Mouse (Mus musculus): ENCODE measurements around the gene Rnf180. TPM values are rescaled to one million over a fixed set of nuclear protein-coding genes. Genes with fewer than 3 reads are reported as not detected.
A peak's percentile ranks its signal among the peaks of the same experiment; 100 is the strongest.

The Rnf180 gene
- total and polyA plus RNA-seq, 3 experiments: 0.23 to 0.84 TPM; not detected in 1

- Histone ChIP-seq H3K9ac (ENCODE audit: control insufficient read depth, low read depth, low read length, poor library complexity, severe bottlenecking) (no peak overlapping the region), H3K27me3 (ENCODE audit: control insufficient read depth in 1 of 2, insufficient read depth in 2 of 2, low read length in 2 of 2) (no peaks in the 10 kb centered on the region), H3K4me1 (ENCODE audit: control insufficient read depth in 1 of 2, insufficient read depth in 2 of 2, low read length in 2 of 2) (no peaks in the 10 kb centered on the region), H3K4me3 (ENCODE audit: control insufficient read depth in 1 of 2, insufficient read depth in 1 of 2, low read depth in 2 of 2, low read length in 2 of 2) (no peak overlapping the region), H3K79me2 (ENCODE audit: control insufficient read depth, insufficient read depth, low read length, poor library complexity) (no peaks in the 10 kb centered on the region), H3K9me3 (replicated peaks; ENCODE audit: insufficient read depth, low read length) (no peaks in the 10 kb centered on the region), H3K36me3 (ENCODE audit: control insufficient read depth in 1 of 2, insufficient read depth in 2 of 2, low read length in 2 of 2) (no peaks in the 10 kb centered on the region), H3K27ac (ENCODE audit: control insufficient read depth, low read depth, low read length) (no peak overlapping the region)
- TF ChIP-seq E2F4 (IDR thresholded peaks at IDR 0.05; ENCODE audit: borderline replicate concordance, low read depth, low read length): no peak
- no peak for TF ChIP-seq MEF2A (IDR thresholded peaks at IDR 0.05; ENCODE audit: extremely low read depth, insufficient replicate concordance, low read depth, low read length, poor library complexity, severe bottlenecking)
- no peak for TF ChIP-seq JUND (IDR thresholded peaks at IDR 0.05; ENCODE audit: low read depth, low read length)
- TF ChIP-seq CTCF (IDR thresholded peaks at IDR 0.05 in 2 of 3, conservative IDR thresholded peaks at IDR 0.05 in 1 of 3; ENCODE audit: control insufficient read depth in 1 of 3, insufficient read depth in 1 of 3, low read depth in 2 of 3, low read length in 3 of 3, poor library complexity in 1 of 3, severe bottlenecking in 1 of 3): no peak
- TF ChIP-seq MYC (IDR thresholded peaks at IDR 0.05; ENCODE audit: low read depth, low read length): no peak
- no peak for TF ChIP-seq NELFE (IDR thresholded peaks at IDR 0.05; ENCODE audit: low read depth, low read length)
- no peak for TF ChIP-seq CHD2 (IDR thresholded peaks at IDR 0.05; ENCODE audit: low read length)
- no peak for TF ChIP-seq SMC3 (IDR thresholded peaks at IDR 0.05; ENCODE audit: low read depth, low read length)
- TF ChIP-seq USF2 (IDR thresholded peaks at IDR 0.05; ENCODE audit: borderline replicate concordance in 1 of 2, insufficient read depth in 1 of 2, low read depth in 1 of 2, low read length in 2 of 2): no peak
- no peak for TF ChIP-seq MAFK (IDR thresholded peaks at IDR 0.05; ENCODE audit: borderline replicate concordance, low read depth, low read length)
- TF ChIP-seq POLR2AphosphoS5 (IDR thresholded peaks at IDR 0.05; ENCODE audit: borderline replicate concordance, low read depth, low read length): no peak
- TF ChIP-seq MAX (IDR thresholded peaks at IDR 0.05; ENCODE audit: low read length): no peak
- no peak for TF ChIP-seq POLR2AphosphoS2 (IDR thresholded peaks at IDR 0.05; ENCODE audit: low read length)
- no peak for TF ChIP-seq UBTF (IDR thresholded peaks at IDR 0.05; ENCODE audit: borderline replicate concordance, insufficient read depth, low read depth, low read length)
- TF ChIP-seq ZMIZ1 (IDR thresholded peaks at IDR 0.05; ENCODE audit: low read depth, low read length): no peak
- no peak for TF ChIP-seq MYB (IDR thresholded peaks at IDR 0.05; ENCODE audit: low read depth, low read length)
- TF ChIP-seq TCF12 (IDR thresholded peaks at IDR 0.05; ENCODE audit: low read depth, low read length): no peak
- DNase-seq (ENCODE audit: low read depth, low spot score): no peak
These were observed 129.2 kb downstream of the Rnf180 start for GRCm38 (mm10) chr13:105165441-105165840.

GRCm38 (mm10) chr13:105153955-105154354 lies 140.7 kb downstream of the Rnf180 start:
- H3K79me2 ChIP-seq (ENCODE audit: control insufficient read depth, insufficient read depth, low read length, poor library complexity): no peaks in the 10 kb centered on the region
- no peaks in the 10 kb centered on the region for H3K4me1 ChIP-seq (ENCODE audit: control insufficient read depth in 1 of 2, insufficient read depth in 2 of 2, low read length in 2 of 2)
- no peak overlapping the region for H3K27ac ChIP-seq (ENCODE audit: control insufficient read depth, low read depth, low read length)
- TF ChIP-seq NELFE (IDR thresholded peaks at IDR 0.05; ENCODE audit: low read depth, low read length) (no peak), MAX (IDR thresholded peaks at IDR 0.05; ENCODE audit: low read length) (no peak), RAD21 (IDR thresholded peaks at IDR 0.05; ENCODE audit: low read depth, low read length) (peak; percentile 28), BHLHE40 (IDR thresholded peaks at IDR 0.05; ENCODE audit: borderline replicate concordance, low read depth, low read length) (no peak), CTCF (IDR thresholded peaks at IDR 0.05 in 2 of 3, conservative IDR thresholded peaks at IDR 0.05 in 1 of 3; ENCODE audit: control insufficient read depth in 1 of 3, insufficient read depth in 1 of 3, low read depth in 2 of 3, low read length in 3 of 3, poor library complexity in 1 of 3, severe bottlenecking in 1 of 3) (peak; percentile 34 to 57 (median 52); a peak in 5 of 6 replicates), SMC3 (IDR thresholded peaks at IDR 0.05; ENCODE audit: low read depth, low read length) (peak; percentile 59), TBP (IDR thresholded peaks at IDR 0.05; ENCODE audit: low read depth, low read length) (no peak)
- no peaks in the 10 kb centered on the region; a peak in 1 of 4 replicates for H3K36me3 ChIP-seq (ENCODE audit: control insufficient read depth in 1 of 2, insufficient read depth in 2 of 2, low read length in 2 of 2)
- peak; percentile 46 for DNase-seq (ENCODE audit: low read depth, low spot score)
- H3K9ac ChIP-seq (ENCODE audit: control insufficient read depth, low read depth, low read length, poor library complexity, severe bottlenecking): no peak overlapping the region
- no peaks in the 10 kb centered on the region for H3K9me3 ChIP-seq (replicated peaks; ENCODE audit: insufficient read depth, low read length)
- H3K27me3 ChIP-seq (ENCODE audit: control insufficient read depth in 1 of 2, insufficient read depth in 2 of 2, low read length in 2 of 2): no peaks in the 10 kb centered on the region
- H3K4me3 ChIP-seq (ENCODE audit: control insufficient read depth in 1 of 2, insufficient read depth in 1 of 2, low read depth in 2 of 2, low read length in 2 of 2): no peak overlapping the region

All from MEL (cell line).